Mouse (Mus musculus) thymus, adult 18-20 months (tissue): ENCODE results near the gene Timm8a1.

ENCODE experiments used
- DNase-seq, 2 experiments: peaks; one replicate each; pipeline ENCODE4 v3.0.0; 2022; ENCODE audit warnings: mixed read lengths in 2 of 2

The Timm8a1 gene

DNA sequence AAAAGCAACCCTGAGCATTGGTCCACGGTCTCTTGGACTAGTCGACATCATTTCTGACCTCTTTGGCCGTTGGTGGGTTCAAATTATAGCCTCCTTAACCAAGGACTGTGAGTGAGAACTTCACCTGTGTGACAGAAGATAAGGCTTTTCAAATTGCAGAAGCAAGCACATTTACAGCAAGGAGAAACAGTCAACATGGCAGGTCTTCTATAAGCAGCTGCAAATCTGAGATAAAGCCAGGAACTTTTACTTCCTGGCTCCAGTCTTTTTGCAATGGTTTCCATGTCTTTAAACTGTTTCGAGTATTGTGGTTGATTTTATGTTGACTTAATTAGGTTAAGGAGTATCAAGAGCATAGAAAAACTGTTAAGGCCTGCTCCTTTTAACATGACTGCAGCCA lies 17.9 kb downstream of the Timm8a1 start:
- no peak for DNase-seq

DNA sequence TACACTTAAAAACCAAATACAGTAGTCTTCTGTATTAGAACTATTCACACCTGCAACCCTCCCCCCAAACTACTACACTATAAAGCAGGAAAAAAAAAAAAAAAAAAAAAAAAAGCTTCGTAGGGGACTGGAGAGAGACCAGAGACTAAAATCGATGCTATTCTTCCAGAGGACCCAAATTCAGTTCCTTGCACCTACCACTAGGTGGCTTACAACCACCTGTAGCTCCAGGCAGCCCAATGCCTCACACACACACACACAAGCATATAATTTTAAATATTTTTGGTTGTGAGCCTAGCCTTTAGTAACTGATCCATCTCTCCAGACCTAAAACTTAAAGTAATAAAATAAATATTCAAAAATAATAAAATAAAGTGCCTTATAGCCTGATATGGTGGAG lies 32.2 kb downstream of the Timm8a1 start:
- DNase-seq: no peak

GRCm38 (mm10) chrX:134507977-134508376 lies 33.7 kb downstream of the Timm8a1 start:
- no peak for DNase-seq

GRCm38 (mm10) chrX:134500651-134501050 lies 41.0 kb downstream of the Timm8a1 start:
- no peak for DNase-seq
